Mouse (Mus musculus) forebrain, embryonic 11.5 days (tissue): Measurements from ENCODE around the gene Sgcd. TPM values are rescaled to one million over a fixed set of nuclear protein-coding genes. Genes with fewer than 3 reads are reported as not detected.
"Not testable (repeated sequence)": the region's sequence is repeated elsewhere in the genome, so short reads cannot be mapped to it uniquely, and the experiment has no call there.

Source experiments
- ATAC-seq: fragments of 200-750 bp; cut with Nextera tagmentation; replicated peaks from 2 replicates; pipeline ENCODE4 v1.8.0; 2017; ENCODE audit warnings: moderate TSS enrichment; ENCODE audit not compliant: low FRiP score
- DNase-seq: peaks from one replicate; pipeline ENCODE4 v3.0.0-alpha.2; 2017; ENCODE audit warnings: low spot score
- H3K27ac ChIP-seq: fragments of 300-500 bp; sonication (generic); 2 replicates; pipeline ENCODE4 v1.5.1; 2014; ENCODE audit warnings: low read depth, low read length
- H3K27me3 ChIP-seq: fragments of 300-500 bp; sonication (generic); 2 replicates; pipeline ENCODE4 v1.6.1; 2014; ENCODE audit warnings: mild to moderate bottlenecking, low read length, mixed read lengths; ENCODE audit not compliant: control insufficient read depth, insufficient read depth
- H3K36me3 ChIP-seq: fragments of 300-500 bp; sonication (generic); 2 replicates; pipeline ENCODE4 v1.6.1; 2014; ENCODE audit warnings: mild to moderate bottlenecking, low read length, moderate library complexity, mixed read lengths; ENCODE audit not compliant: control insufficient read depth, insufficient read depth
- H3K4me1 ChIP-seq: fragments of 300-500 bp; sonication (generic); replicated peaks from 2 replicates; pipeline ENCODE4 v1.6.1; 2014; ENCODE audit warnings: low read length, mixed read lengths; ENCODE audit not compliant: control insufficient read depth, insufficient read depth
- H3K4me2 ChIP-seq: fragments of 300-500 bp; sonication (generic); 2 replicates; pipeline ENCODE4 v1.6.1; 2014; ENCODE audit warnings: low read depth, mild to moderate bottlenecking, low read length, moderate library complexity, mixed read lengths; ENCODE audit not compliant: severe bottlenecking
- H3K4me3 ChIP-seq: fragments of 300-500 bp; sonication (generic); 2 replicates; pipeline ENCODE4 v1.5.1; 2014; ENCODE audit warnings: low read depth, low read length
- H3K9ac ChIP-seq: fragments of 300-500 bp; sonication (generic); 2 replicates; pipeline ENCODE4 v1.6.1; 2014; ENCODE audit warnings: low read length
- H3K9me3 ChIP-seq: fragments of 300-500 bp; sonication (generic); 2 replicates; pipeline ENCODE4 v1.6.1; 2016; ENCODE audit warnings: low read length, mixed read lengths; ENCODE audit not compliant: control insufficient read depth
- WGBS: fragments of 180-500 bp; shearing (Covaris S2); extraction: QIAGEN DNeasy Blood & Tissue Kit; methylation state at CpG from one replicate; pipeline ENCODE4 v1.1.7; 2014; 5-methylcytosine and 5-hydroxymethylcytosine counted together
- polyA plus RNA-seq: library from polyadenylated mRNA; unstranded; fragments of >200 nt; fragmentation: Nextera tagmentation; extraction: Ambion mirVana; gene quantifications from 2 replicates; pipeline ENCODE4 v1.2.1, GENCODE M21; 2014

The Sgcd gene
- polyA plus RNA-seq, 1 experiment from 2014 or later, result 2.3 TPM

DNA sequence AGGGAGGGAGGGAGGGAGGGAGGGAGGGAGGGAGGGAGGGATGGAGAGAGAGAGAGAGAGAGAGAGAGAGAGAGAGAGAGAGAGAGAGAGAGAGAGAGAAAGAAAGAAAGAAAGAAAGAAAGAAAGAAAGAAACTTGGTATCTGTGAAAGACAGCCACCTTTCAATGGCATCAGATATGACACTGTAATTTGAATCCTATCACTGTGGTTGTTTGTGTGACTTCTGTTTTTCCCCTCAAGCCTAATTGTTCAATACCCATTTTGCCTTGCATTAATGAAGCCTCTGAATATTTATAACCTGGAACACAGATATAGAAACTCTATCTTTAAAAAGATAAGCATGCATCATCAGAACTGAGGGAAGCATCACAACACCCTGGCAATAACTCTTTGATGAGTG, 528.1 kb downstream of the Sgcd start:
- not testable (repeated sequence) for H3K36me3 ChIP-seq, H3K9me3 ChIP-seq, DNase-seq, H3K27me3 ChIP-seq, H3K4me2 ChIP-seq, H3K4me1 ChIP-seq, H3K9ac ChIP-seq, ATAC-seq, H3K27ac ChIP-seq, H3K4me3 ChIP-seq

DNA sequence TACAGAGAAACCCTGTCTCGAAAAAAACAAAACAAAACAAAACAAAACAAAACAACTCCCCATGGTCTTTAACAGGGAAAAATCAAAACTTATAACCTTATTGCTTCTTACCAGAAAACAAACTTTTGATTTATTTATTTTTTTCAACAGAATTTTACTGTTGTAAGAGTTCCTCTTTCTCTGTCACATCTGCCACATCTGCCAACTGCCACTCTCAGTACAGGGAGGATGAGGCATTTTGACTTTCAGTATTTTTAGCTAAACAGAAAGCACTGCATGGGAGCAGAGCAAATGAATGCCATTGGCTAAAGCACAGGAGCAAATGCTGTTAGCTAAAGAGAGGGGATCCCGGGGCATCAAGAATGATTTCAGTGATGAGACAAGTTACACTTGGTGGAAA, 528.6 kb downstream of the Sgcd start:
- H3K27me3 ChIP-seq, result no peaks in the 10 kb centered on the region
- no peaks in the 10 kb centered on the region for H3K9me3 ChIP-seq
- WGBS, result 79% methylated on average over 2 of the region's 2 CpGs
- H3K9ac ChIP-seq, result no peak overlapping the region
- H3K4me1 ChIP-seq, result no peaks in the 10 kb centered on the region
- H3K4me2 ChIP-seq, result no peak overlapping the region
- DNase-seq (no peak), ATAC-seq (no peak)
- no peak overlapping the region for H3K4me3 ChIP-seq
- H3K36me3 ChIP-seq, result no peaks in the 10 kb centered on the region
- H3K27ac ChIP-seq, result no peak overlapping the region

DNA sequence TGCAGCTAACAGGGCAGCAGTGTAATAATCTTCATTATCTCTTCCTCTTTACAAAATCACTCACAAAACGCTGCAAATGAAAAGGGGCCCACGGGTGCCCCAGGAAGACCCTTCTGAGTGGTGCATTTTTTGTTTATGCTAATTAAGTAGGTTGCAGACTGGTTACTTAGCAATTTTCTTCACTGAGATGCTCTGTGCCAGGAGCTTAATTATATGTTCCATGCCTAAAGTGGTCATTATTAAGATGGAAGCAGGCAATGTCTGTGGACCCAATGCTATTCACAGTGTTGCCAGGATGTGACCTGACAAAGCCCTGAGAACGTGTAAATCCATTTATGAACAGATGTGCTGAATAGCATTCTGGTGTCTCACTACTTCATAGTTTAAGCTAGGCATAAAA, 529.6 kb downstream of the Sgcd start:
- WGBS, result 43% methylated on average over 3 of the region's 3 CpGs
- H3K9ac ChIP-seq, result no peak overlapping the region
- H3K4me1 ChIP-seq, result no peaks in the 10 kb centered on the region
- no peak overlapping the region for H3K4me3 ChIP-seq
- H3K27me3 ChIP-seq, result no peaks in the 10 kb centered on the region
- H3K9me3 ChIP-seq, result no peaks in the 10 kb centered on the region
- DNase-seq (no peak), ATAC-seq (peak; percentile 86)
- H3K4me2 ChIP-seq, result no peak overlapping the region
- no peaks in the 10 kb centered on the region for H3K36me3 ChIP-seq
- H3K27ac ChIP-seq, result no peak overlapping the region

DNA sequence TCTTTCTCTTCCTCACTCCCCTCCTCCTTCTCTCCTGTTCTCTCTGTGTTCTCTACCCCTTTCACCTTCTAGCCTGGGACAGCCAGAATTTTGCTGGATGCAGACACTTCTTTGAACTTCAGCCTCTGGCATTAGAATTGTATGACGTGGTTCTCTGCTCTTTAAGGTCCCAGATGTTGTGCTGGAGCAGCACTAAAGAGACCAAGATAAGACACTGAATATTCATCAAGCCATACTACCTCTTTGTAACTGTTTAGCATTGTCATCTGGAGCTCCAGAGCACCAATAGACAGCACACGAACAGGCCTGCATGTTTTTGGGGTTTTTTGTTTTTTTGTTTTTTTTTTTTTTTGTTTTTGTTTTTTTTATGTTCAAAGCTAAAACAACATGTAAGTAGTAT, 541.0 kb downstream of the Sgcd start:
- H3K9me3 ChIP-seq, result no peaks in the 10 kb centered on the region
- no peak overlapping the region for H3K4me2 ChIP-seq
- no peaks in the 10 kb centered on the region for H3K4me1 ChIP-seq
- no peak overlapping the region for H3K4me3 ChIP-seq
- no peak overlapping the region for H3K27ac ChIP-seq
- 51% methylated on average over 2 of the region's 2 CpGs for WGBS
- no peaks in the 10 kb centered on the region for H3K27me3 ChIP-seq
- no peak for ATAC-seq
- no peak overlapping the region for H3K9ac ChIP-seq
- DNase-seq, result no peak
- H3K36me3 ChIP-seq, result no peaks in the 10 kb centered on the region

DNA sequence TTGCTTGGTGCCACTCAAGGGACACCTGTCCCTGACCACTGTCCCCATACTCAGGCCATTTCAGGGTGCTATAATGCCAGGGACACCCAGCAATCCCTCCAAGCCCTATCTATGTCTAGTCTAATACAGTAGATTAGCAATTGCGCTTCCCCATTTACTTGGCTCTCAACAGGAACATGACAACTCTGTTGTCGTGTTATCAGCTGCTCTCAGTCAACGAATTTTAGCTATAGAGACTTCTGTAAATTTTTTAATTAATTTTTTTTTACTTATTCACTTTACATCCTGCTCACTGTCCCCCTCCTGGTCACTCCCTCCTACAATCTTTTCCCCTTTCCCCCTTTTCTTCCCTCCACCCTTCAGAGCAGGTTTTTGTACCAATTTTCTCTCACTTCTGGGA, 542.4 kb downstream of the Sgcd start:
- H3K4me1 ChIP-seq, result no peaks in the 10 kb centered on the region
- 86% methylated on average over 3 of the region's 3 CpGs for WGBS
- H3K4me2 ChIP-seq, result no peak overlapping the region
- no peaks in the 10 kb centered on the region for H3K36me3 ChIP-seq
- no peak overlapping the region for H3K27ac ChIP-seq
- DNase-seq (no peak), ATAC-seq (no peak)
- H3K27me3 ChIP-seq, result no peaks in the 10 kb centered on the region
- H3K4me3 ChIP-seq, result no peak overlapping the region
- no peaks in the 10 kb centered on the region for H3K9me3 ChIP-seq
- no peak overlapping the region for H3K9ac ChIP-seq

DNA sequence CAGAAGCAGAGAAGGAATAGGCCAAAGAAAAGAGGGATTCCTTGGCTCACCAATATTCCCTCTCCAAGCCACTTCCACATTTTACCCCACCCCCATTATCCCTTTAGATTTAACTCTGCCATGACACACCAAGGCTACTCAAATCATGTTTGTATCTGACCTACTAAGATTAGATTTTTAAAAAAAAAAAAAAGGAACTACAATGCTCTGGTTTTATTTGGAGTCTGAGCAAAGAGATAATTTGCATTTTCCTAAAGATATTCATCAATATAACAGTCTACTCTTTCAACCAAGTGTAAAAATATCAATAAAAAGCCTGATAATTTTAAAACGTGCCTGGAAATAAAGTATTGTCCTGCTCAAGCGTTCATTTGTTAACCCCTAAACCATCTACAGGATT, 543.1 kb downstream of the Sgcd start:
- ATAC-seq (no peak), DNase-seq (no peak)
- H3K27me3 ChIP-seq, result no peaks in the 10 kb centered on the region
- 87% methylated on average over 2 of the region's 2 CpGs for WGBS
- no peaks in the 10 kb centered on the region for H3K9me3 ChIP-seq
- H3K9ac ChIP-seq, result no peak overlapping the region
- H3K4me1 ChIP-seq, result no peaks in the 10 kb centered on the region
- no peak overlapping the region for H3K4me2 ChIP-seq
- H3K36me3 ChIP-seq, result no peaks in the 10 kb centered on the region
- H3K27ac ChIP-seq, result no peak overlapping the region
- H3K4me3 ChIP-seq, result no peak overlapping the region

DNA sequence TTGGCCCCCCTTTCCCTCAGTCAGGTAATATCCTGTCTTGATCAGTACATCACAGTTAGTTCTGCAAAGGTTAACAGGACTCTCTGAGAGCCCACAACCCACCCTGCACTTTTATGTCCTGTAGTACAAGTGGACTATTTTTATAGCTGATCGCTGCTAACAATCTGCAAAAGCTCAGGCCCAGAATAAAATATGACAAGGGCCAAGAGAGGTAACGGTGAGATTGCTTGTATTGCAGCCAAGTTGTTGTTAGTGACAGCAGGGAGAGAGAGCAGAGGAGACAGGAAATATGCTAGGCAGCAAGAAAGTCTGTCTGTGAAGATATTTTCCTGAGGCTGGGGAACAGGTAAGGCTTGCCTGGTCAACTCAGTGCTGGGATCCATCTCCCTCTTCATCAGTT, 546.5 kb downstream of the Sgcd start:
- no peak overlapping the region for H3K4me3 ChIP-seq
- ATAC-seq (no peak), DNase-seq (no peak)
- no peaks in the 10 kb centered on the region for H3K4me1 ChIP-seq
- no peak overlapping the region for H3K4me2 ChIP-seq
- H3K9ac ChIP-seq, result no peak overlapping the region
- H3K27ac ChIP-seq, result no peak overlapping the region
- H3K9me3 ChIP-seq, result no peaks in the 10 kb centered on the region
- 94% methylated on average over 2 of the region's 2 CpGs for WGBS
- no peaks in the 10 kb centered on the region for H3K36me3 ChIP-seq
- no peaks in the 10 kb centered on the region for H3K27me3 ChIP-seq

DNA sequence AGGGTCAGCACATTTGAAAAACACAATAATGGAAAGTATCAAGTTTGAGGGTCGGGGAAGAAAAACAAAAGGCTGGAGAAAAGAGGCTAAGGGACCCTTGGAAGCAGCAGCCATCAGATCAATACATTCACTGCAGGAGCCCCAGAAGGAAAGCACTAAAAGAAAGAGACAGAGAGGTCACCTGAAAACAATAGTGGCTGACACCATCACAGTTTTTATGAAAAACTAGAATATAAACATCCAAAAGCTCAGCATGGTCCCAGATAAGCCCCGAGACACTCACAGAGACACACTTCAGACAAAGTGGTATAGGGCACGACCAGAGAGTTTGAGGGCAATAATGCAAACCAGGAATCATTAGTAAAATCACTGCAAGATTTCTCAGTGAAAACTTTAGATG, 589.2 kb downstream of the Sgcd start:
- no peaks in the 10 kb centered on the region; the same call in 1 of the 2 replicates for H3K4me1 ChIP-seq

DNA sequence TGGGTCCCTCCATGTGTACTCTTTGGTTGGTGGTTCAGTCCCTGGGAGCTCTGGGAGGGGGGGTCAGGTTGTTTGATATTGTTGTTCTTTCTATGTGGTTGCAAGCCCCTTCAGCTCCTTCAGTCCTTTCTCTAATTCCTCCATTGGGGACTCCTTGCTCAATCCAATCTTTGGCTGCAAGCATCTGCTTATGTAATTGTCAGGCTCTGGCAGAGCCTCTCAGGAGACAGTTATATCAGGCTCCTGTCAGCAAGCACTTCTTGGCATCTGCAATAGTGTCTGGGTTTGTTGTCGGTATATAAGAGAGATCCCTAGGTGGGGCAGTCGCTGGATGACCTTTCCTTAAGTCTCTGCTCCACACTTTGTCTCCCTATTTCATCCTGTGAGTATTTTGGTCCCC, 598.0 kb downstream of the Sgcd start:
- not testable (repeated sequence) for DNase-seq, H3K36me3 ChIP-seq, H3K9ac ChIP-seq, H3K4me3 ChIP-seq, H3K9me3 ChIP-seq, H3K4me1 ChIP-seq, H3K27ac ChIP-seq, H3K27me3 ChIP-seq, ATAC-seq, H3K4me2 ChIP-seq
- 82% methylated on average over 2 of the region's 2 CpGs for WGBS

More for the DNA sequence above, 589.2 kb downstream of the Sgcd start:
- WGBS, result 3% methylated on average over 3 of the region's 3 CpGs
- Histone ChIP-seq H3K4me3 (no peak overlapping the region), H3K27ac (no peak overlapping the region), H3K36me3 (no peaks in the 10 kb centered on the region), H3K9me3 (no peaks in the 10 kb centered on the region), H3K27me3 (no peaks in the 10 kb centered on the region), H3K9ac (no peak overlapping the region), H3K4me2 (no peak overlapping the region)
- DNase-seq (no peak), ATAC-seq (peak; percentile 65)
